Mouse (Mus musculus) embryonic facial prominence, embryonic 12.5 days (tissue): ENCODE results near the gene Gm12394. TPM values are rescaled to one million over a fixed set of nuclear protein-coding genes. Genes with fewer than 3 reads are reported as not detected.
"Not testable (repeated sequence)": the region's sequence is repeated elsewhere in the genome, so short reads cannot be mapped to it uniquely, and the experiment has no call there.

Source experiments
- ATAC-seq: fragments of 200-750 bp; cut with Nextera tagmentation; 2 replicates; pipeline ENCODE4 v1.8.0; 2017; ENCODE audit not compliant: insufficient number of reproducible peaks, insufficient read depth, low FRiP score, low TSS enrichment
- H3K27ac ChIP-seq: fragments of 300-500 bp; sonication (generic); 2 replicates; pipeline ENCODE4 v1.5.1; 2016; ENCODE audit warnings: mild to moderate bottlenecking
- H3K27me3 ChIP-seq: fragments of 300-500 bp; sonication (generic); 2 replicates; pipeline ENCODE4 v1.6.1; 2016; ENCODE audit warnings: mild to moderate bottlenecking, moderate library complexity
- H3K36me3 ChIP-seq: fragments of 300-500 bp; sonication (generic); 2 replicates; pipeline ENCODE4 v1.6.1; 2016; ENCODE audit warnings: mild to moderate bottlenecking
- H3K4me1 ChIP-seq: fragments of 300-500 bp; sonication (generic); 2 replicates; pipeline ENCODE4 v1.6.1; 2016
- H3K4me2 ChIP-seq: fragments of 300-500 bp; sonication (generic); replicated peaks from 2 replicates; pipeline ENCODE4 v1.6.1; 2016; ENCODE audit warnings: mild to moderate bottlenecking, moderate library complexity
- H3K4me3 ChIP-seq: fragments of 300-500 bp; sonication (generic); 2 replicates; pipeline ENCODE4 v1.5.1; 2016; ENCODE audit warnings: mild to moderate bottlenecking
- H3K9ac ChIP-seq: fragments of 300-500 bp; sonication (generic); 2 replicates; pipeline ENCODE4 v1.6.1; 2016; ENCODE audit warnings: mild to moderate bottlenecking, moderate library complexity
- H3K9me3 ChIP-seq: fragments of 300-500 bp; sonication (generic); 2 replicates; pipeline ENCODE4 v1.6.1; 2016; ENCODE audit warnings: mild to moderate bottlenecking, moderate library complexity
- WGBS: fragments of 180-500 bp; shearing (Covaris S2); methylation state at CpG from one replicate; pipeline ENCODE4 v1.1.7; 2016; 5-methylcytosine and 5-hydroxymethylcytosine counted together
- polyA plus RNA-seq: library from polyadenylated mRNA; unstranded; fragments of >200 nt; fragmentation: Nextera tagmentation; extraction: Ambion mirVana; gene quantifications from 2 replicates; pipeline ENCODE4 v1.2.1, GENCODE M21; 2016

Gm12394 gene
- 0.48 and 0.49 TPM in 2 replicates for polyA plus RNA-seq

- 79% methylated on average over 1 of the region's 1 CpGs for WGBS
- not testable (repeated sequence) for H3K4me2 ChIP-seq
Measured at GRCm38 (mm10) chr4:42856671-42857070, at the start of gene Gm12394. Gene Gm12394, minus strand, starts transcription at chr4:42856771.

GRCm38 (mm10) chr4:42904966-42905365 lies 48.4 kb upstream of the Gm12394 start:
- Histone ChIP-seq H3K9me3 (no peaks in the 10 kb centered on the region), H3K4me1 (no peaks in the 10 kb centered on the region), H3K27me3 (no peaks in the 10 kb centered on the region), H3K4me2 (no peak overlapping the region), H3K27ac (no peak overlapping the region), H3K4me3 (no peak overlapping the region), H3K36me3 (no peaks in the 10 kb centered on the region), H3K9ac (no peak overlapping the region)
- no peak for ATAC-seq
- 77% methylated on average over 6 of the region's 6 CpGs for WGBS

More at GRCm38 (mm10) chr4:42856671-42857070, at the start of gene Gm12394:
- H3K36me3 ChIP-seq, H3K4me1 ChIP-seq, H3K27me3 ChIP-seq, H3K9ac ChIP-seq, H3K9me3 ChIP-seq, H3K4me3 ChIP-seq, ATAC-seq, H3K27ac ChIP-seq: not testable (repeated sequence)

GRCm38 (mm10) chr4:42904523-42904922 lies 48.0 kb upstream of the Gm12394 start:
- Histone ChIP-seq H3K4me2 (no peak overlapping the region), H3K4me1 (no peaks in the 10 kb centered on the region), H3K9ac (no peak overlapping the region), H3K27me3 (no peaks in the 10 kb centered on the region), H3K9me3 (no peaks in the 10 kb centered on the region), H3K27ac (no peak overlapping the region), H3K36me3 (no peaks in the 10 kb centered on the region), H3K4me3 (no peak overlapping the region)
- no peak for ATAC-seq
- WGBS, result 87% methylated on average over 3 of the region's 3 CpGs

GRCm38 (mm10) chr4:42903942-42904341 lies 47.4 kb upstream of the Gm12394 start:
- WGBS, result 65% methylated on average over 1 of the region's 1 CpGs
- ATAC-seq, result no peak
- no peaks in the 10 kb centered on the region for H3K36me3 ChIP-seq

GRCm38 (mm10) chr4:42902730-42903129 lies 46.2 kb upstream of the Gm12394 start:
- no peaks in the 10 kb centered on the region for H3K36me3 ChIP-seq
- H3K4me1 ChIP-seq, result no peaks in the 10 kb centered on the region
- no peak overlapping the region for H3K27ac ChIP-seq
- no peak overlapping the region for H3K4me2 ChIP-seq
- no peak overlapping the region for H3K4me3 ChIP-seq
- ATAC-seq, result no peak
- WGBS, result 89% methylated on average over 5 of the region's 5 CpGs
- no peaks in the 10 kb centered on the region for H3K27me3 ChIP-seq
- no peaks in the 10 kb centered on the region for H3K9me3 ChIP-seq
- no peak overlapping the region for H3K9ac ChIP-seq

More at GRCm38 (mm10) chr4:42903942-42904341, 47.4 kb upstream of the Gm12394 start:
- Histone ChIP-seq H3K27me3 (no peaks in the 10 kb centered on the region), H3K9me3 (no peaks in the 10 kb centered on the region), H3K4me2 (no peak overlapping the region), H3K4me1 (no peaks in the 10 kb centered on the region), H3K27ac (no peak overlapping the region), H3K4me3 (no peak overlapping the region), H3K9ac (no peak overlapping the region)

GRCm38 (mm10) chr4:42902174-42902573 lies 45.6 kb upstream of the Gm12394 start:
- no peak overlapping the region for H3K4me3 ChIP-seq
- H3K9me3 ChIP-seq, result no peaks in the 10 kb centered on the region
- ATAC-seq, result no peak
- no peak overlapping the region for H3K4me2 ChIP-seq
- H3K4me1 ChIP-seq, result no peaks in the 10 kb centered on the region
- no peaks in the 10 kb centered on the region for H3K36me3 ChIP-seq
- H3K9ac ChIP-seq, result no peak overlapping the region
- H3K27me3 ChIP-seq, result no peaks in the 10 kb centered on the region
- WGBS, result 59% methylated on average over 9 of the region's 9 CpGs
- no peak overlapping the region for H3K27ac ChIP-seq

GRCm38 (mm10) chr4:42900878-42901277 lies 44.3 kb upstream of the Gm12394 start:
- H3K4me1 ChIP-seq, result no peaks in the 10 kb centered on the region
- H3K27me3 ChIP-seq, result no peaks in the 10 kb centered on the region
- no peak overlapping the region for H3K4me2 ChIP-seq
- ATAC-seq, result no peak
- H3K9me3 ChIP-seq, result no peaks in the 10 kb centered on the region
- no peak overlapping the region for H3K9ac ChIP-seq
- no peak overlapping the region for H3K27ac ChIP-seq
- H3K4me3 ChIP-seq, result no peak overlapping the region
- 67% methylated on average over 5 of the region's 5 CpGs for WGBS
- no peaks in the 10 kb centered on the region for H3K36me3 ChIP-seq

- Histone ChIP-seq H3K4me3 (no peak overlapping the region), H3K36me3 (no peaks in the 10 kb centered on the region), H3K9ac (no peak overlapping the region), H3K4me2 (no peak overlapping the region), H3K9me3 (no peaks in the 10 kb centered on the region), H3K27ac (no peak overlapping the region), H3K4me1 (no peaks in the 10 kb centered on the region), H3K27me3 (no peaks in the 10 kb centered on the region)
- 35% methylated on average over 3 of the region's 3 CpGs for WGBS
- ATAC-seq, result no peak
Measured at GRCm38 (mm10) chr4:42898914-42899313, 42.3 kb upstream of the Gm12394 start.

GRCm38 (mm10) chr4:42895118-42895517 lies 38.5 kb upstream of the Gm12394 start:
- no peak overlapping the region for H3K9ac ChIP-seq
- H3K4me1 ChIP-seq, result no peaks in the 10 kb centered on the region
- H3K9me3 ChIP-seq, result no peaks in the 10 kb centered on the region
- WGBS, result 70% methylated on average over 7 of the region's 7 CpGs
- H3K36me3 ChIP-seq, result no peaks in the 10 kb centered on the region
- no peak overlapping the region for H3K4me2 ChIP-seq
- no peak for ATAC-seq
- no peak overlapping the region for H3K27ac ChIP-seq
- H3K27me3 ChIP-seq, result no peaks in the 10 kb centered on the region
- no peak overlapping the region for H3K4me3 ChIP-seq

GRCm38 (mm10) chr4:42891176-42891575 lies 34.6 kb upstream of the Gm12394 start:
- no peak overlapping the region for H3K4me3 ChIP-seq
- H3K9ac ChIP-seq, result no peak overlapping the region
- no peaks in the 10 kb centered on the region for H3K9me3 ChIP-seq
- no peaks in the 10 kb centered on the region for H3K27me3 ChIP-seq
- no peak overlapping the region for H3K4me2 ChIP-seq
- no peak for ATAC-seq
- 57% methylated on average over 7 of the region's 7 CpGs for WGBS
- H3K27ac ChIP-seq, result no peak overlapping the region
- H3K36me3 ChIP-seq, result no peaks in the 10 kb centered on the region
- no peaks in the 10 kb centered on the region for H3K4me1 ChIP-seq

GRCm38 (mm10) chr4:42888806-42889205 lies 32.2 kb upstream of the Gm12394 start:
- Histone ChIP-seq H3K27me3 (no peaks in the 10 kb centered on the region), H3K36me3 (no peaks in the 10 kb centered on the region), H3K9me3 (no peaks in the 10 kb centered on the region), H3K4me1 (no peaks in the 10 kb centered on the region), H3K4me2 (no peak overlapping the region), H3K27ac (no peak overlapping the region), H3K4me3 (no peak overlapping the region), H3K9ac (no peak overlapping the region)
- ATAC-seq, result no peak
- WGBS, result 90% methylated on average over 6 of the region's 6 CpGs

GRCm38 (mm10) chr4:42886926-42887325 lies 30.4 kb upstream of the Gm12394 start:
- no peak overlapping the region for H3K27ac ChIP-seq
- no peak for ATAC-seq
- no peaks in the 10 kb centered on the region for H3K4me1 ChIP-seq
- H3K9ac ChIP-seq, result no peak overlapping the region
- 89% methylated on average over 6 of the region's 6 CpGs for WGBS
- H3K4me3 ChIP-seq, result no peak overlapping the region
- no peaks in the 10 kb centered on the region for H3K9me3 ChIP-seq
- H3K27me3 ChIP-seq, result no peaks in the 10 kb centered on the region
- no peaks in the 10 kb centered on the region for H3K36me3 ChIP-seq
- H3K4me2 ChIP-seq, result no peak overlapping the region

GRCm38 (mm10) chr4:42880677-42880948 lies 24.0 kb upstream of the Gm12394 start:
- 39% methylated on average over 1 of the region's 1 CpGs for whole genome bisulfite sequencing
- Histone ChIP-seq H3K9ac (no peak overlapping the region), H3K4me2 (no peak overlapping the region), H3K4me1 (no peaks in the 10 kb centered on the region), H3K27me3 (no peaks in the 10 kb centered on the region), H3K4me3 (no peak overlapping the region), H3K9me3 (no peaks in the 10 kb centered on the region), H3K27ac (no peak overlapping the region), H3K36me3 (no peaks in the 10 kb centered on the region)
- no peak for ATAC-seq
